Mouse (Mus musculus) embryonic facial prominence, embryonic 10.5 days (tissue): ENCODE data around the gene Cyp2a12. TPM values are rescaled to one million over a fixed set of nuclear protein-coding genes. Genes with fewer than 3 reads are reported as not detected.
A peak's percentile ranks its signal among the peaks of the same experiment; 100 is the strongest.
"Not testable (repeated sequence)": the region's sequence is repeated elsewhere in the genome, so short reads cannot be mapped to it uniquely, and the experiment has no call there.

ENCODE experiments used
- DNase-seq: peaks from one replicate; pipeline ENCODE4 v3.0.0-alpha.2; 2017; ENCODE audit warnings: low spot score
- H3K27ac ChIP-seq: fragments of 300-500 bp; sonication (generic); replicated peaks from 2 replicates; pipeline ENCODE4 v1.5.1; 2016; ENCODE audit warnings: mild to moderate bottlenecking
- H3K27me3 ChIP-seq: fragments of 300-500 bp; sonication (generic); replicated peaks from 2 replicates; pipeline ENCODE4 v1.6.1; 2016; ENCODE audit warnings: low read depth, mild to moderate bottlenecking; ENCODE audit not compliant: poor library complexity, severe bottlenecking
- H3K36me3 ChIP-seq: fragments of 300-500 bp; sonication (generic); replicated peaks from 2 replicates; pipeline ENCODE4 v1.6.1; 2016; ENCODE audit warnings: mild to moderate bottlenecking, moderate library complexity
- H3K4me1 ChIP-seq: fragments of 300-500 bp; sonication (generic); 2 replicates; pipeline ENCODE4 v1.6.1; 2016
- H3K4me3 ChIP-seq: fragments of 300-500 bp; sonication (generic); 2 replicates; pipeline ENCODE4 v1.5.1; 2016; ENCODE audit warnings: mild to moderate bottlenecking, moderate library complexity
- H3K9me3 ChIP-seq: fragments of 300-500 bp; sonication (generic); 2 replicates; pipeline ENCODE4 v1.6.1; 2016; ENCODE audit warnings: mild to moderate bottlenecking
- WGBS: fragments of 180-500 bp; shearing (Covaris S2); methylation state at CpG from one replicate; pipeline ENCODE4 v1.1.7; 2016; 5-methylcytosine and 5-hydroxymethylcytosine counted together
- polyA plus RNA-seq: library from polyadenylated mRNA; unstranded; fragments of >200 nt; fragmentation: Nextera tagmentation; extraction: Ambion mirVana; gene quantifications from 2 replicates; pipeline ENCODE4 v1.2.1, GENCODE M21; 2016

The Cyp2a12 gene
- polyA plus RNA-seq: not detected in 2 replicates

GRCm38 (mm10) chr7:27028789-27029188 is at the start of gene Cyp2a12:
Gene Cyp2a12 (plus strand): TSS chr7:27029081.
- no peak for DNase-seq
- Histone ChIP-seq H3K4me3 (no peak within 1 kb of the TSS), H3K4me1 (no peaks in the 10 kb centered on the region), H3K36me3 (no peaks in the 10 kb centered on the region), H3K9me3 (no peaks in the 10 kb centered on the region; the same call in 1 of the 2 replicates), H3K27me3 (no peaks in the 10 kb centered on the region), H3K27ac (no peak within 1 kb of the TSS)
- WGBS: 88% methylated on average over 2 of the region's 2 CpGs

GRCm38 (mm10) chr7:26981464-26981863 is 47.4 kb upstream of the Cyp2a12 start:
- WGBS: 79% methylated on average over 2 of the region's 2 CpGs

GRCm38 (mm10) chr7:26981937-26982336 is 46.9 kb upstream of the Cyp2a12 start:
- not testable (repeated sequence) for H3K4me1 ChIP-seq, H3K4me3 ChIP-seq, H3K27me3 ChIP-seq, H3K27ac ChIP-seq, H3K9me3 ChIP-seq, DNase-seq, H3K36me3 ChIP-seq
- 89% methylated on average over 1 of the region's 1 CpGs for WGBS

More at GRCm38 (mm10) chr7:26981464-26981863, 47.4 kb upstream of the Cyp2a12 start:
- not testable (repeated sequence) for H3K4me1 ChIP-seq, H3K4me3 ChIP-seq, H3K27ac ChIP-seq, H3K36me3 ChIP-seq, DNase-seq, H3K9me3 ChIP-seq, H3K27me3 ChIP-seq

DNA sequence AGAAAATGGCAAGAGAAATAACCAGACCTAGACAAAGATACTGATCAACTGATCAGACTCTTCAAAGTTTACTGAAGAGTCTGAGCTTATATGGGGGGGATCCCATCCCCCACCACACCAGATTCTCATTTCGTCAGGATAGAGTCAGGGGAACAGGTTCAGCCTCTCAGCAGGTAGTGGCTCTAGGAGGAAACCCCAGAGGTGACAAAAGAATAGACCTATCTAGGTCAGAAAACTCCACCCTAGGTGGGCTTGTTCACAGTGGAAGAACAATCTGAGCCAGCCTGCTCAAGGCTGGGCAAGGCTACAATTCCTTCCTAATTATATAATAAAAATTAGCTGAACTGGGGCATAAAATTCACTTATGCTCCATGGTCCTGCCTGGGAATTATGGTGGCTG is 46.3 kb upstream of the Cyp2a12 start:
- H3K9me3 ChIP-seq: peaks cover 6% of the 10 kb centered on the region; the same call in 1 of the 2 replicates
- no peak overlapping the region for H3K27ac ChIP-seq
- WGBS: 12% methylated on average over 1 of the region's 1 CpGs
- DNase-seq: no peak
- no peaks in the 10 kb centered on the region for H3K36me3 ChIP-seq
- no peaks in the 10 kb centered on the region for H3K27me3 ChIP-seq
- H3K4me3 ChIP-seq: no peak overlapping the region
- no peaks in the 10 kb centered on the region for H3K4me1 ChIP-seq

DNA sequence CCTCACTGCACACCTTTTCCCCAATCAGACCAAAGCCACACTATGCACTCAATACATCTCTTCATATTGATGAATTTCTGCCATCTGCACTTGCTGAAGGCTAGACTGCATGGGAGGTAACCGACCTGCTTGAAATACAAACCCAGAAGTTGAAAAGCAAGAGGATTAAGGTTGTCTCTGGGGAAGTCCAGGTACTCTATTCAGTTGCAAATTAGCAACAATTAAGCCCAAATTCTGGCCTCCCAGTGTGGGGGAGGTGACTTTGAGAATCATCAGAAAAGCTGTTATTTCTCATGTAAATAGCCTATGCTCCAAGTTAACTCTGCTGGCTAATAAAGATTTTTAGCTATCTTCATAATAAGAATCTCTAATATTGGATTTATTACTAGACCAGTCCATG is 45.7 kb upstream of the Cyp2a12 start:
- WGBS: 22% methylated on average over 1 of the region's 1 CpGs
- H3K4me3 ChIP-seq, H3K4me1 ChIP-seq, H3K27ac ChIP-seq, H3K36me3 ChIP-seq, H3K27me3 ChIP-seq, H3K9me3 ChIP-seq, DNase-seq: not testable (repeated sequence)

DNA sequence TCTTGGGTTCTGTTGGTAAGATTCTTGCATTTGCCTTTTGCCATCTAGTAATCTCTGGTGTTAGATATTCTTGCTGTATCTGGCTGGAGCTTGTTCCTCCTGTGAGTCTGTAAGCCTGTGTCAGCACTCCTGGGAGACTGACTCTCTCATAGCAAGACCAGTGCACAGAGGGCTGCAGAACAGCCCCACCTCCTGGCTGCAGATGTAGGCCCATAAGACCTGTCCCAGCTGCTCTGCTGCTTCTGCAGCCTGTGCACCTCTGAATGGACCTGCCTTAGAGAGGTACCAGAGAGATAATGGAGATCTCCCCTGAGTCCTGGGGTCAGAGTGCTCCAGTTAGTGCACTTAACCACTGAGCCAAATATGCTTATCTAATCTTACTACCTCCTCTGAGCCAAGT is 2.3 kb upstream of the Cyp2a12 start:
- DNase-seq, H3K27me3 ChIP-seq, H3K4me3 ChIP-seq, H3K27ac ChIP-seq, H3K9me3 ChIP-seq, H3K4me1 ChIP-seq, H3K36me3 ChIP-seq: not testable (repeated sequence)

- not testable (repeated sequence) for H3K27me3 ChIP-seq, H3K4me1 ChIP-seq, H3K9me3 ChIP-seq, DNase-seq, H3K4me3 ChIP-seq, H3K36me3 ChIP-seq, H3K27ac ChIP-seq
- 67% methylated on average over 1 of the region's 1 CpGs for WGBS
Observed at GRCm38 (mm10) chr7:27048886-27049285, 20.0 kb downstream of the Cyp2a12 start.

- not testable (repeated sequence) for H3K36me3 ChIP-seq, H3K27ac ChIP-seq, DNase-seq, H3K4me3 ChIP-seq, H3K9me3 ChIP-seq, H3K27me3 ChIP-seq, H3K4me1 ChIP-seq
- WGBS: 87% methylated on average over 2 of the region's 2 CpGs
Observed at GRCm38 (mm10) chr7:27059333-27059732, 30.5 kb downstream of the Cyp2a12 start.

DNA sequence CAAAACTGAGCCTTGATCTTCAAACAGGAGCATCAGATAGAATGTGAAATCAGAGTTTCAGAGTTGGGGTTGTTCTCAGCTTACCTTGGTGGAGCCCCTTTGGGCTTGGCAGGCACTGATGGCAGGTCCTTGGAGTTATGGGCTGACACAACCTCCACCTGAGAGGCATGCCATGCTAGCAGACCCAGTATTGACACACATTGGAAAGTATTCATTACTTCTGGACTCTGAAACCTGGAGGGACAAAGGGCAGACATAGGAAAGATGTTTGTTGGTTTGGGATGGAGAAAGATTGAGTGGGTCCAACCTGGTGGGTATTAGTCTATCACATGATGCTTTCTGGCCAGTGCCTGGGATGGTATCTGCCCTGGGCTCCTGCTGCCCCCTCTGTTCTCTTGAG is 31.0 kb downstream of the Cyp2a12 start:
- H3K27ac ChIP-seq, H3K36me3 ChIP-seq, H3K27me3 ChIP-seq, H3K4me1 ChIP-seq, H3K9me3 ChIP-seq, H3K4me3 ChIP-seq, DNase-seq: not testable (repeated sequence)

GRCm38 (mm10) chr7:27078641-27079040 is 49.8 kb downstream of the Cyp2a12 start:
- H3K4me3 ChIP-seq: no peak overlapping the region
- H3K9me3 ChIP-seq: no peaks in the 10 kb centered on the region
- DNase-seq: no peak
- 83% methylated on average over 1 of the region's 1 CpGs for WGBS
- H3K27ac ChIP-seq: no peak overlapping the region
- no peaks in the 10 kb centered on the region for H3K36me3 ChIP-seq
- H3K4me1 ChIP-seq: no peaks in the 10 kb centered on the region
- H3K27me3 ChIP-seq: no peaks in the 10 kb centered on the region

- H3K9me3 ChIP-seq: no peaks in the 10 kb centered on the region
- no peak overlapping the region for H3K4me3 ChIP-seq
- 65% methylated on average over 2 of the region's 2 CpGs for WGBS
- H3K4me1 ChIP-seq: no peaks in the 10 kb centered on the region
- DNase-seq: peak; percentile 44
- no peaks in the 10 kb centered on the region for H3K36me3 ChIP-seq
- no peaks in the 10 kb centered on the region for H3K27me3 ChIP-seq
- no peak overlapping the region for H3K27ac ChIP-seq
Observed at GRCm38 (mm10) chr7:27081625-27082024, 52.7 kb downstream of the Cyp2a12 start.

Other genes starting within 250 kb of the Cyp2a12 start
- gene Cyp2g1, start 220.2 kb upstream of the Cyp2a12 start, polyA plus RNA-seq: not detected in 2 replicates
- not detected in 2 replicates for gene Cyp2a5, start 193.8 kb upstream of the Cyp2a12 start, polyA plus RNA-seq
- not detected in 2 replicates for gene Cyp2a22, start 89.7 kb upstream of the Cyp2a12 start, polyA plus RNA-seq
- gene Cyp2f2, start 90.8 kb downstream of the Cyp2a12 start, polyA plus RNA-seq: not detected in 2 replicates
- 0.09 and 0.16 TPM in 2 replicates for gene Cyp2t4, start 124.6 kb downstream of the Cyp2a12 start, polyA plus RNA-seq
- 77.5 and 81.3 TPM in 2 replicates for gene Egln2, start 137.7 kb downstream of the Cyp2a12 start, polyA plus RNA-seq
- gene Rab4b, start 149.8 kb downstream of the Cyp2a12 start, polyA plus RNA-seq: 60.0 and 63.1 TPM in 2 replicates
- gene Gm21983, start 152.0 kb downstream of the Cyp2a12 start, polyA plus RNA-seq: 1.3 TPM in 1 of 2 replicates, not detected in the other
- 0.62 and 1.5 TPM in 2 replicates for gene Mia, start 152.1 kb downstream of the Cyp2a12 start, polyA plus RNA-seq
- gene BC024978, start 166.7 kb downstream of the Cyp2a12 start, polyA plus RNA-seq: 4.3 and 4.7 TPM in 2 replicates
- 415 and 427 TPM in 2 replicates for gene Snrpa, start 167.2 kb downstream of the Cyp2a12 start, polyA plus RNA-seq
- gene Itpkc, start 199.6 kb downstream of the Cyp2a12 start, polyA plus RNA-seq: 5.1 and 5.6 TPM in 2 replicates
- 18.4 and 18.7 TPM in 2 replicates for gene Coq8b, start 203.9 kb downstream of the Cyp2a12 start, polyA plus RNA-seq
- 14.8 and 15.0 TPM in 2 replicates for gene Numbl, start 229.4 kb downstream of the Cyp2a12 start, polyA plus RNA-seq